Mouse (Mus musculus): ENCODE measurements around the gene Map4k4.

Map4k4 gene

GRCm38 (mm10) chr1:39961113-39961512 lies 60.4 kb downstream of the Map4k4 start:
- no peak for DNase-seq (ENCODE audit: extremely low read depth, low read depth, low spot score)

GRCm38 (mm10) chr1:39962321-39962720 lies 61.6 kb downstream of the Map4k4 start:
- no peak for DNase-seq (ENCODE audit: extremely low read depth, low read depth, low spot score)

GRCm38 (mm10) chr1:39962840-39963239 lies 62.1 kb downstream of the Map4k4 start:
- DNase-seq (ENCODE audit: extremely low read depth, low read depth, low spot score): no peak

GRCm38 (mm10) chr1:39963821-39964220 lies 63.1 kb downstream of the Map4k4 start:
- no peak for DNase-seq (ENCODE audit: extremely low read depth, low read depth, low spot score)

GRCm38 (mm10) chr1:39964427-39964826 lies 63.7 kb downstream of the Map4k4 start:
- no peak for DNase-seq (ENCODE audit: extremely low read depth, low read depth, low spot score)

GRCm38 (mm10) chr1:39965461-39965860 lies 64.7 kb downstream of the Map4k4 start:
- DNase-seq (ENCODE audit: extremely low read depth, low read depth, low spot score): no peak

- DNase-seq (ENCODE audit: extremely low read depth, low read depth, low spot score): no peak
These were observed 68.3 kb downstream of the Map4k4 start for GRCm38 (mm10) chr1:39968999-39969398.

GRCm38 (mm10) chr1:39969771-39970406 lies 69.2 kb downstream of the Map4k4 start:
- DNase-seq (ENCODE audit: extremely low read depth, low read depth, low spot score): no peak

GRCm38 (mm10) chr1:39972411-39972810 lies 71.7 kb downstream of the Map4k4 start:
- DNase-seq (ENCODE audit: extremely low read depth, low read depth, low spot score): no peak

- DNase-seq (ENCODE audit: extremely low read depth, low read depth, low spot score): no peak
These were observed 73.2 kb downstream of the Map4k4 start for GRCm38 (mm10) chr1:39973911-39974310.

- DNase-seq (ENCODE audit: extremely low read depth, low read depth, low spot score): no peak
These were observed 74.3 kb downstream of the Map4k4 start for GRCm38 (mm10) chr1:39975005-39975404.

GRCm38 (mm10) chr1:39976107-39976506 lies 75.4 kb downstream of the Map4k4 start:
- DNase-seq (ENCODE audit: extremely low read depth, low read depth, low spot score): no peak

- DNase-seq (ENCODE audit: extremely low read depth, low read depth, low spot score): no peak
These were observed 76.4 kb downstream of the Map4k4 start for GRCm38 (mm10) chr1:39976847-39977744.

- no peak for DNase-seq (ENCODE audit: extremely low read depth, low read depth, low spot score)
These were observed 78.2 kb downstream of the Map4k4 start for GRCm38 (mm10) chr1:39978781-39979486.

GRCm38 (mm10) chr1:39980314-39981290 lies 79.9 kb downstream of the Map4k4 start:
- no peak for DNase-seq (ENCODE audit: extremely low read depth, low read depth, low spot score)

- no peak for DNase-seq (ENCODE audit: extremely low read depth, low read depth, low spot score)
These were observed 81.3 kb downstream of the Map4k4 start for GRCm38 (mm10) chr1:39981970-39982369.

GRCm38 (mm10) chr1:39982727-39983487 lies 82.2 kb downstream of the Map4k4 start:
- DNase-seq (ENCODE audit: extremely low read depth, low read depth, low spot score): no peak

- DNase-seq (ENCODE audit: extremely low read depth, low read depth, low spot score): no peak
These were observed 83.6 kb downstream of the Map4k4 start for GRCm38 (mm10) chr1:39984331-39984730.

- DNase-seq (ENCODE audit: extremely low read depth, low read depth, low spot score): no peak
These were observed 86.1 kb downstream of the Map4k4 start for GRCm38 (mm10) chr1:39986820-39987219.

- DNase-seq (ENCODE audit: extremely low read depth, low read depth, low spot score): no peak
These were observed 88.1 kb downstream of the Map4k4 start for GRCm38 (mm10) chr1:39988841-39989240.
